Mouse (Mus musculus) CH12.LX (cell line): ENCODE data around the gene Slc2a8. TPM values are rescaled to one million over a fixed set of nuclear protein-coding genes. Genes with fewer than 3 reads are reported as not detected.

ENCODE experiments used
- DNase-seq: peaks from one replicate; pipeline ENCODE4 v3.0.0-alpha.2; 2013; ENCODE audit errors: extremely low read depth
- H3K27ac ChIP-seq: 2 replicates; pipeline ENCODE4 v1.5.1; 2012; ENCODE audit warnings: low read depth, mild to moderate bottlenecking, control low read depth, moderate library complexity; ENCODE audit not compliant: insufficient read depth
- H3K27me3 ChIP-seq: replicated peaks from 2 replicates; pipeline ENCODE3; 2012; ENCODE audit warnings: inconsistent platforms
- H3K36me3 ChIP-seq, 2 experiments: replicated peaks in 1 of 2; 2 replicates each; pipeline versions ENCODE3 to v1.6.1; 2012; ENCODE audit warnings: inconsistent platforms in 1 of 2, low read length in 1 of 2, mild to moderate bottlenecking in 1 of 2, mixed read lengths in 1 of 2, moderate library complexity in 1 of 2; ENCODE audit not compliant: control insufficient read depth in 1 of 2, insufficient read depth in 1 of 2
- H3K4me1 ChIP-seq, 2 experiments: 2 replicates each; pipeline ENCODE4 v1.6.1; 2012; ENCODE audit warnings: inconsistent platforms in 1 of 2, moderate library complexity in 1 of 2; ENCODE audit not compliant: insufficient read depth in 2 of 2, control insufficient read depth in 1 of 2
- H3K4me2 ChIP-seq: 2 replicates; pipeline ENCODE4 v1.6.1; 2012; ENCODE audit warnings: low read depth, mild to moderate bottlenecking, control low read depth; ENCODE audit not compliant: poor library complexity, insufficient read depth, severe bottlenecking
- H3K4me3 ChIP-seq, 3 experiments: fragments of 150-350 bp in 1 of 3; sonication (generic) in 1 of 3; replicated peaks in 1 of 3; 2 replicates each; pipeline versions ENCODE3 to v1.5.1; 2011 to 2012; ENCODE audit warnings: low read depth in 2 of 3, low read length in 2 of 3, mild to moderate bottlenecking in 2 of 3, moderate library complexity in 2 of 3, control low read depth in 1 of 3, improper control_type of control experiment in 1 of 3, inconsistent platforms in 1 of 3, mixed read lengths in 1 of 3; ENCODE audit not compliant: poor library complexity in 1 of 3
- H3K79me2 ChIP-seq: replicated peaks from 2 replicates; pipeline ENCODE4 v1.6.1; 2012; ENCODE audit warnings: mild to moderate bottlenecking, moderate library complexity; ENCODE audit not compliant: control insufficient read depth, poor library complexity, insufficient read depth, severe bottlenecking; ENCODE audit errors: extremely low read depth
- H3K9ac ChIP-seq: 2 replicates; pipeline ENCODE4 v1.6.1; 2012; ENCODE audit warnings: low read depth, mild to moderate bottlenecking, control low read depth, moderate library complexity; ENCODE audit not compliant: insufficient read depth
- H3K9me3 ChIP-seq: replicated peaks from 2 replicates; pipeline ENCODE3; 2012; ENCODE audit warnings: low read length, inconsistent platforms, mixed read lengths
- BHLHE40 ChIP-seq: IDR thresholded peaks from 2 replicates; pipeline ENCODE4 v1.6.1; 2011; ENCODE audit warnings: mild to moderate bottlenecking, low read depth, low read length, improper control_type of control experiment
- ELF1 ChIP-seq: IDR thresholded peaks from 2 replicates; pipeline ENCODE4 v1.6.1; 2014; ENCODE audit warnings: low read depth, mild to moderate bottlenecking, inconsistent platforms, low read length, improper control_type of control experiment
- EP300 ChIP-seq: IDR thresholded peaks from 2 replicates; pipeline ENCODE4 v1.6.1; 2011; ENCODE audit warnings: low read length, improper control_type of control experiment
- ETS1 ChIP-seq: conservative IDR thresholded peaks from 2 replicates; pipeline ENCODE4 v1.6.1; 2012; ENCODE audit warnings: low read depth, mild to moderate bottlenecking, inconsistent platforms, low read length, improper control_type of control experiment, moderate library complexity
- GABPA ChIP-seq: IDR thresholded peaks from 2 replicates; pipeline ENCODE4 v1.6.1; 2012; ENCODE audit warnings: low read depth, low read length, improper control_type of control experiment, inconsistent platforms; ENCODE audit not compliant: insufficient replicate concordance
- HCFC1 ChIP-seq: IDR thresholded peaks from 2 replicates; pipeline ENCODE4 v1.6.1; 2012; ENCODE audit warnings: low read depth, mild to moderate bottlenecking, inconsistent platforms, low read length, improper control_type of control experiment
- JUND ChIP-seq: conservative IDR thresholded peaks from 2 replicates; pipeline ENCODE4 v1.6.1; 2011; ENCODE audit warnings: low read depth, low read length, improper control_type of control experiment
- KAT2A ChIP-seq: IDR thresholded peaks from 2 replicates; pipeline ENCODE4 v1.6.1; 2012; ENCODE audit warnings: low read length, improper control_type of control experiment, inconsistent platforms; ENCODE audit not compliant: insufficient replicate concordance
- MAZ ChIP-seq: IDR thresholded peaks from 2 replicates; pipeline ENCODE4 v1.6.1; 2012; ENCODE audit warnings: low read depth, mild to moderate bottlenecking, inconsistent platforms, low read length, improper control_type of control experiment, moderate library complexity
- MXI1 ChIP-seq: IDR thresholded peaks from 2 replicates; pipeline ENCODE4 v1.6.1; 2011; ENCODE audit warnings: mild to moderate bottlenecking, low read depth, low read length, improper control_type of control experiment
- MYC ChIP-seq: IDR thresholded peaks from 2 replicates; pipeline ENCODE4 v1.6.1; 2011; ENCODE audit warnings: low read depth, mild to moderate bottlenecking, improper control_type of control experiment, low read length
- NRF1 ChIP-seq: IDR thresholded peaks from 2 replicates; pipeline ENCODE4 v1.6.1; 2014; ENCODE audit warnings: low read depth, mild to moderate bottlenecking, inconsistent platforms, low read length, improper control_type of control experiment, moderate library complexity
- PAX5 ChIP-seq: IDR thresholded peaks from 2 replicates; pipeline ENCODE4 v1.6.1; 2012; ENCODE audit warnings: low read length, inconsistent platforms, mixed read lengths
- POLR2A ChIP-seq: IDR thresholded peaks from 2 replicates; pipeline ENCODE4 v1.6.1; 2011; ENCODE audit warnings: low read depth, mild to moderate bottlenecking, improper control_type of control experiment, low read length
- POLR2AphosphoS2 ChIP-seq: IDR thresholded peaks from 2 replicates; pipeline ENCODE4 v1.6.1; 2011; ENCODE audit warnings: low read depth, low read length, improper control_type of control experiment
- RAD21 ChIP-seq: IDR thresholded peaks from 2 replicates; pipeline ENCODE4 v1.6.1; 2011; ENCODE audit warnings: low read depth, mild to moderate bottlenecking, low read length, improper control_type of control experiment, moderate library complexity
- RCOR1 ChIP-seq: conservative IDR thresholded peaks from 2 replicates; pipeline ENCODE4 v1.6.1; 2012; ENCODE audit warnings: low read depth, mild to moderate bottlenecking, inconsistent platforms, low read length, improper control_type of control experiment
- SIN3A ChIP-seq: IDR thresholded peaks from 2 replicates; pipeline ENCODE4 v1.6.1; 2012; ENCODE audit warnings: low read length, improper control_type of control experiment, inconsistent platforms
- TBP ChIP-seq: conservative IDR thresholded peaks from 2 replicates; pipeline ENCODE4 v1.6.1; 2011; ENCODE audit warnings: low read depth, low read length, improper control_type of control experiment
- TCF12 ChIP-seq: IDR thresholded peaks from 2 replicates; pipeline ENCODE4 v1.6.1; 2014; ENCODE audit warnings: low read depth, mild to moderate bottlenecking, inconsistent platforms, low read length, improper control_type of control experiment
- USF2 ChIP-seq: conservative IDR thresholded peaks from 2 replicates; pipeline ENCODE4 v1.6.1; 2011; ENCODE audit warnings: low read depth, low read length, improper control_type of control experiment
- ZKSCAN1 ChIP-seq: IDR thresholded peaks from 2 replicates; pipeline ENCODE4 v1.6.1; 2012; ENCODE audit warnings: low read depth, inconsistent platforms, low read length, improper control_type of control experiment, borderline replicate concordance
- ZMIZ1 ChIP-seq: IDR thresholded peaks from 2 replicates; pipeline ENCODE4 v1.6.1; 2012; ENCODE audit warnings: low read depth, mild to moderate bottlenecking, inconsistent platforms, low read length, improper control_type of control experiment
- dilution Hi-C: fragments of 300-500 bp; cut with MboI; formaldehyde crosslinking; loops from 2 replicates; pipeline ENCODE4 v1.14.3; 2020; ENCODE audit warnings: low sequenced_read_pairs; ENCODE audit not compliant: extremely low pct_unique_long_range_greater_than_20kb, extremely low pct_ligation_motif_present
- in situ Hi-C: fragments of 300-500 bp; cut with MboI; formaldehyde crosslinking; loops from 3 replicates; pipeline ENCODE4 v1.14.3; 2019; ENCODE audit warnings: low sequenced_read_pairs, low pct_ligation_motif_present, low pct_unique_long_range_greater_than_20kb, mixed read lengths
- polyA plus RNA-seq: library from polyadenylated mRNA; unstranded; fragments of >175 nt; gene quantifications from 2 replicates; pipeline ENCODE4 v1.2.1, GENCODE M21; 2012; ENCODE audit warnings: low read depth; ENCODE audit not compliant: insufficient read length
- total RNA-seq, 2 experiments: library from RNA; depleted of rRNA; stranded (reverse); fragments of 300-350 nt in 1 of 2; fragments of >200 nt in 1 of 2; gene quantifications; 2 replicates each; pipeline ENCODE4 v1.2.3; 2012 to 2014

The Slc2a8 gene
- total and polyA plus RNA-seq, 3 experiments = 1.1 to 5.6 (median 1.3) TPM

- no peak overlapping the region for H3K4me2 ChIP-seq
- H3K9me3 ChIP-seq = no peaks in the 10 kb centered on the region
- no peak overlapping the region for H3K27ac ChIP-seq
- TF ChIP-seq MXI1 = no peak
- TF ChIP-seq BHLHE40 = no peak
- no peak for TF ChIP-seq SIN3A
- no peak for TF ChIP-seq MAZ
- TF ChIP-seq RAD21 = no peak
- TF ChIP-seq TCF12 = no peak
- no peak for TF ChIP-seq ETS1
- no peak for TF ChIP-seq ZKSCAN1
- no peak for TF ChIP-seq POLR2A
- no peak for TF ChIP-seq RCOR1
- TF ChIP-seq NRF1 = no peak
- TF ChIP-seq POLR2AphosphoS2 = no peak
- no peak for TF ChIP-seq EP300
- no peak for DNase-seq
- H3K79me2 ChIP-seq = no peaks in the 10 kb centered on the region
- peaks cover 0 to 11% of the 10 kb centered on the region in 2 experiments; a peak in 1 of 4 replicates for H3K4me1 ChIP-seq
- no peaks in the 10 kb centered on the region for H3K27me3 ChIP-seq
- H3K9ac ChIP-seq = no peak overlapping the region
- in situ Hi-C loops = no loop called here
- dilution Hi-C loops = no loop called here
- H3K36me3 ChIP-seq = peaks cover 10 to 40% of the 10 kb centered on the region in 2 experiments
- H3K4me3 ChIP-seq = no peak overlapping the region
Measured at GRCm38 (mm10) chr2:32927624-32928234, 54.2 kb downstream of the Slc2a8 start.

- Histone ChIP-seq H3K27ac (no peak overlapping the region), H3K4me2 (no peak overlapping the region), H3K4me1 (peaks cover 0 to 11% of the 10 kb centered on the region in 2 experiments; a peak in 1 of 4 replicates), H3K9ac (no peak overlapping the region), H3K4me3 (no peak overlapping the region), H3K9me3 (no peaks in the 10 kb centered on the region), H3K36me3 (peaks cover 10 to 33% of the 10 kb centered on the region in 2 experiments), H3K27me3 (no peaks in the 10 kb centered on the region), H3K79me2 (no peaks in the 10 kb centered on the region)
- dilution Hi-C loops = no loop called here
- TF ChIP-seq GABPA = no peak
- no peak for TF ChIP-seq TBP
- TF ChIP-seq BHLHE40 = no peak
- TF ChIP-seq ELF1 = no peak
- TF ChIP-seq USF2 = no peak
- TF ChIP-seq MXI1 = no peak
- TF ChIP-seq RAD21 = no peak
- no peak for TF ChIP-seq NRF1
- TF ChIP-seq POLR2AphosphoS2 = no peak
- no peak for TF ChIP-seq MYC
- TF ChIP-seq KAT2A = no peak
- no peak for TF ChIP-seq PAX5
- no peak for TF ChIP-seq HCFC1
- no peak for TF ChIP-seq ZMIZ1
- TF ChIP-seq JUND = no peak
- no peak for TF ChIP-seq TCF12
- no peak for DNase-seq
- in situ Hi-C loops = no loop called here
Measured at GRCm38 (mm10) chr2:32926330-32927075, 55.4 kb downstream of the Slc2a8 start.
